Mouse (Mus musculus): ENCODE data around the gene A630076J17Rik. TPM values are rescaled to one million over a fixed set of nuclear protein-coding genes. Genes with fewer than 3 reads are reported as not detected.

The A630076J17Rik gene
- total and polyA plus RNA-seq, 3 experiments = not detected

DNA sequence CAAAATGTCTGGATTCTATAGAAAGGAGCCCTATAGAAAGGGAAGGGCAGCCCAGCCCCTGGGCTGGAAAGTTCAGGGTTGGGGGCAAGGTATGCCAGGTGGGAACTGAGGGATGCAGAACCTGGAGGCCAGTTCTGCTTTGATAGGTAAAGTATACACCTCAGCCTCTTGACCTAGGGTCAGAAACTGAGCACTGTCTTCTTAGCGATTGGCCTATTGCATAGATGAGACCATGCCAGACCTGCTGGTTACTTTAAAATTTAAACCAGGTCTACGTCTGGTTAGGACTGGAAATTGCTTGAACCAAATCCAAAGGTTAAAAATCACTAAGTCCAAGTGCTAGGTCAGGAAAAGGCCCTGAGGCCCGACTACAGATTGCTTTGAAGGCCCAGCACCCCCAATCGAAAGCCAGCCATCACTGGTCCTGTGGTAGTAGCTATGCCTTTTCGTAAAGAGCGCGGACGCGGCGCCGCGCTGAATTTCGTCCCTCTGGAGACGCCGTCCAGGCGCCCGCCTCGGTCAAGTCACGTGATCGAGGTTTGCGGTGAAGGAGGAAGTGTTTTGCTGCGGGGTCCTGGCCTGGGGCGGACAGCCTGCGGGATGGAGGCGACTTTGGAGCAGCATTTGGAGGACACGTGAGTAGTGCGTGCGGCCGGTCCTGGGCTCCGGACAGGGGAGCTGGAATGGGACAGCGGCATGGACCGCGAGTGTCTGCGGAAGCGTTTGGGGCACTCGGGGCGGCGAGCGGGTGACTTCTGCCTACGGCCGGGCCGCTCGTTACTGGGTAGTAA lies 48.3 kb downstream of the A630076J17Rik start, which contains the start of gene Lamtor5 (continued):
- no peak for TF ChIP-seq MYC (IDR thresholded peaks at IDR 0.05; ENCODE audit: low read depth, low read length)
- peak; percentile 96 for TF ChIP-seq ELF1 (IDR thresholded peaks at IDR 0.05; ENCODE audit: low read depth, low read length)
- TF ChIP-seq USF1 (IDR thresholded peaks at IDR 0.05; ENCODE audit: low read depth, low read length) = peak; percentile 98

Other genes starting within 250 kb of the A630076J17Rik start
- gene Kcna3, start 194.4 kb upstream of the A630076J17Rik start, total RNA-seq (2012; rRNA removed) = not detected in 2 replicates
- not detected for gene Kcna3, start 194.4 kb upstream of the A630076J17Rik start, polyA plus RNA-seq (2012; ENCODE audit: insufficient read depth in 1 of 2, insufficient read length in 2 of 2, low read depth in 1 of 2, low replicate concordance in 2 of 2, missing spikeins in 1 of 2)
- not detected in 2 replicates for gene Kcna2, start 129.5 kb upstream of the A630076J17Rik start, total RNA-seq (2012; rRNA removed)
- under 1 TPM in 1 of 2 experiments, not detected in 1; under 0.01 TPM for gene Kcna2, start 129.5 kb upstream of the A630076J17Rik start, polyA plus RNA-seq (2012; ENCODE audit: insufficient read depth in 1 of 2, insufficient read length in 2 of 2, low read depth in 1 of 2, low replicate concordance in 2 of 2, missing spikeins in 1 of 2)
- not detected in 2 replicates for gene Kcna10, start 47.6 kb upstream of the A630076J17Rik start, total RNA-seq (2012; rRNA removed)
- not detected for gene Kcna10, start 47.6 kb upstream of the A630076J17Rik start, polyA plus RNA-seq (2012; ENCODE audit: insufficient read depth in 1 of 2, insufficient read length in 2 of 2, low read depth in 1 of 2, low replicate concordance in 2 of 2, missing spikeins in 1 of 2)
- 0.08 TPM in 1 of 2 replicates, not detected in the other for gene Cym, start 8.9 kb upstream of the A630076J17Rik start, total RNA-seq (2012; rRNA removed)
- not detected for gene Cym, start 8.9 kb upstream of the A630076J17Rik start, polyA plus RNA-seq (2012; ENCODE audit: insufficient read depth in 1 of 2, insufficient read length in 2 of 2, low read depth in 1 of 2, low replicate concordance in 2 of 2, missing spikeins in 1 of 2)
- not detected in 2 replicates for gene Prok1, start 9.1 kb downstream of the A630076J17Rik start, total RNA-seq (2012; rRNA removed)
- gene Prok1, start 9.1 kb downstream of the A630076J17Rik start, polyA plus RNA-seq (2012; ENCODE audit: insufficient read depth in 1 of 2, insufficient read length in 2 of 2, low read depth in 1 of 2, low replicate concordance in 2 of 2, missing spikeins in 1 of 2) = not detected
- 129 TPM in 2 replicates for gene Lamtor5, start 48.2 kb downstream of the A630076J17Rik start, total RNA-seq (2012; rRNA removed)
- 100 to 1,000 TPM; 104 to 170 TPM for gene Lamtor5, start 48.2 kb downstream of the A630076J17Rik start, polyA plus RNA-seq (2012; ENCODE audit: insufficient read depth in 1 of 2, insufficient read length in 2 of 2, low read depth in 1 of 2, low replicate concordance in 2 of 2, missing spikeins in 1 of 2)
- gene Slc16a4, start 60.6 kb downstream of the A630076J17Rik start, total RNA-seq (2012; rRNA removed) = 0.04 TPM in 1 of 2 replicates, not detected in the other
- gene Slc16a4, start 60.6 kb downstream of the A630076J17Rik start, polyA plus RNA-seq (2012; ENCODE audit: insufficient read depth in 1 of 2, insufficient read length in 2 of 2, low read depth in 1 of 2, low replicate concordance in 2 of 2, missing spikeins in 1 of 2) = under 1 TPM in 1 of 2 experiments, not detected in 1; 0.65 TPM
- 29.4 and 33.1 TPM in 2 replicates for gene Rbm15, start 103.1 kb downstream of the A630076J17Rik start, total RNA-seq (2012; rRNA removed)
- 10 to 100 TPM in 1 of 2 experiments, not detected in 1; 18.1 TPM for gene Rbm15, start 103.1 kb downstream of the A630076J17Rik start, polyA plus RNA-seq (2012; ENCODE audit: insufficient read depth in 1 of 2, insufficient read length in 2 of 2, low read depth in 1 of 2, low replicate concordance in 2 of 2, missing spikeins in 1 of 2)
- gene Kcnc4, start 228.9 kb downstream of the A630076J17Rik start, total RNA-seq (2012; rRNA removed) = not detected in 2 replicates
- not detected for gene Kcnc4, start 228.9 kb downstream of the A630076J17Rik start, polyA plus RNA-seq (2012; ENCODE audit: insufficient read depth in 1 of 2, insufficient read length in 2 of 2, low read depth in 1 of 2, low replicate concordance in 2 of 2, missing spikeins in 1 of 2)